Mouse (Mus musculus): ENCODE results near the gene Cep290.
"Not testable (repeated sequence)": the region's sequence is repeated elsewhere in the genome, so short reads cannot be mapped to it uniquely, and the experiment has no call there.

The Cep290 gene

DNA sequence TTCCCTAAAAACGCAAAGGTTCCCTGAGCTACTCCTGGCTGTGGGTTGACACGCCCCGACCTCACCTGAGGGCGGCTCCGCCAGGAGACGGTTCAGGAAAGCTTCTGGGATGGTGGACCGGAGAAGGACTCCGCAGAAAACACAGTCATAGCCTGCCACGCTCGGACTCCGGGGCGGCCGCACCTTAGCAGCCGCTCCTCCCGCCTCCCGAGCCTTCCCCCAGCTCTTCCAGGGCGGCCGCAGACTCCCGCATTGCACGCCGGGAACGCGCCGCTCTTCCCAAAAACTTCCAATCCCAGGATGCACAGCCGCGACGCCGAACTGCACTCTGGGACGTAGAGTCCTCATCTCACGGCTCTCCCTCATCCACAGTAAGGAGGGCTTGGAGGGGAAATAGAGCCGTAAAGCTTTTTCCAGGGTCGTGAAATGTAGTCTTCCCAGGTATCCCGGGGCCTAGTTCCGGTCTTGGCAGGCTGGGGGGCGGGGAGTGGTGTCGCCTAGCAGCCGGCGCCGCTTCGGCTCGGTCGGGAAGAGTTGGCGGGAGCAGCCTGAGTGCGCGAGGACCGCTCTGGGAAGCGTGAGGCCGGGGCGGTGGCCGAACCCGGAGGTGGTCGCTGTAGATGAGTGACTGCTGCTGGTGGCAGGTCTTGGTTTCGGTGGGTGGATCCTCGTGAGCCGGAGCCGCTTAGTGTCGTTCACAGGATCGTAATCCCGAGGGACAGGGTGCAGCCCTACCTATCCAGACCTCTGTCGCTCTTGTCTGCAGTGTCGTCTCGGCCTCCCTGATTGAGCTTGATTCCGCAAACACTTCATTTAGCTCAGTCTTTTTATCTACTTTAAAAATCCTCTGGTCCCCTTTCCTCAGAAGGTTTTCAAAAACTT lies at the start of gene Cep290, which contains the start of gene Tmtc3:
TSS of gene Cep290 (plus strand) at position 462 of the 882 bp plus-strand sequence.
TSS of gene Tmtc3 (minus strand) at position 254 of the 882 bp plus-strand sequence.
- peak; percentile 86 to 87 for DNase-seq (ENCODE audit: low spot score in 2 of 2)

GRCm38 (mm10) chr10:100449394-100449793 lies 38.0 kb upstream of the Cep290 start:
- DNase-seq (ENCODE audit: low spot score in 2 of 2) = no peak

- DNase-seq (ENCODE audit: low spot score in 2 of 2) = no peak
Observed at GRCm38 (mm10) chr10:100460515-100460914, 26.8 kb upstream of the Cep290 start.

DNA sequence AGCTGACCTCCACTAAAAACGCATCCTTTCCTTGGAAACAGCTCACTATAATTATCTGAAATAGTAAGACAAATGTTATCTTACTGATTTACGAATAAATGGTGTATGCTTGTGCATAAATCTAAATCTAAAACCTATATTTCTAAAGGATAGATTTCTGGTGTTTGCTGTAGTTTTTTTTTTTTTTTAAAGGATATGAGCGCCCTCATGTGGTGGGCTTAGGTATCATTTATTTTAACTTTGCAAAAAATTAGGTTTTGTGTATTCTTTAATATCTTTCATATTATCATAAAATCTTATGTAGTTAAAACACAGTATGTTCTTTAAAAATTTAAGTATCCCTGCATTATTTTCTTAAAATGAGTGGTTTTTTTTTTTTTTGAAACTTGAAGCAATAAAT lies 12.3 kb upstream of the Cep290 start:
- no peak for DNase-seq (ENCODE audit: low spot score in 2 of 2)

DNA sequence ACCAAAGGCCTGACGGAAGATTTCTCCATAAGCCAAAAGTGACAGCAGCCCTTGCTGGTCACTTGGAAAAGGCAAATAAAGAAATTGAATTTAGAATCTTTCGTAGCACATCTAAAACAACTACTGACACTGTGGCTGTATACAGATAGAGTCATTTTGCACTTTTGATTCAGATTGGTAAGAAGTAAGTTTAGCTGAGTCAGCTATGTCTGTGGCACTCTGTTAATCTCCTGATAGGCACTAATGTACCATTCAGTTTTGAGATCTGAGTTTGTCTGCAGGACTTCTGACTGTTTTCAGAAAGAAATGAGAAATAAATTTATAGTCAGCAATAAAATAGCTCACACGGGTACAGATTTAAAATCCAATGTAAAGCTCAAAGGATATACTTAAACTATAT lies 7.8 kb upstream of the Cep290 start:
- no peak for DNase-seq (ENCODE audit: low spot score in 2 of 2)

DNA sequence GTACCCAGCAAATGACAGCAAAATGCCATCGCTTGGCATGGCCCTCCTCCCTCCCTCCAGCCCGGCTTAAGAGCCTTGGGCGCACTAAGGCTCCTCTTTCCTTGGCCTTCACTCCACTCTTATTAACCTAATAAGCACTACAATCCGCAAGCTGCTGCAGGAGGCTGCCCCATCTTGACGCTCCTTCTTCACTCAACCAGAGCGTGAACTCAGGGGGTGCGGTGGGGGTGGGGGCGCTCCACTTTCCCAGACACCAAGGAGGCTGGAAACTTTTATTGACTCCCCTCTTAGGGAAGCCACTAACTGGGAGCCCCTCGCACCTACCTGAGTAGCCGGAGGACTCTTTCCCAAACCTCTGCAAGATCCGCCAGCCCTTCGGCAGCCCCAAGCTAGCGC lies 659 bp upstream of the Cep290 start:
- peak in 1 of 2 experiments; percentile 14 for DNase-seq (ENCODE audit: low spot score in 2 of 2)

DNA sequence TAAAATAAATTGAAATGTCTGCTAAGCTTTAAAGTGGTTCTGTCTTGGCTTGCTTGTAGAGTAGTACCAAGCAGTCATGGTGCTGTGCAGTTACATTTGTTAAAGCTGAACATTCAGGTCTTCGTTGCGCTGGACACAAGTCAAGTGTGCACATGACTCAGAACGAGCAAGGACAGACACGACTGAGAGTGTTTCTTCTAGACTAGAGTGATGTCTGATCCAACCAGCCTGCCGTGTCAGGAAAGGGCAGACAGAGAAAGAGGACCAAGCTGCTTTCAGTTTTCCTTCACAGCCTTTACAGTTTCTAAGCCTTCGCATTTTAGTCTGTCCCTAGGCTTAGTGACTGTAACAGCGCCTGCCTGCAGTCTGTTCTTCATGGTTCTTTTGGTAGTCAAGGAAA lies 4.6 kb downstream of the Cep290 start:
- DNase-seq (ENCODE audit: low spot score in 2 of 2) = no peak

GRCm38 (mm10) chr10:100498309-100498708 lies 11.0 kb downstream of the Cep290 start:
- peak in 1 of 2 experiments; percentile 52 for DNase-seq (ENCODE audit: low spot score in 2 of 2)

GRCm38 (mm10) chr10:100508170-100508569 lies 20.8 kb downstream of the Cep290 start:
- no peak for DNase-seq (ENCODE audit: low spot score in 2 of 2)

DNA sequence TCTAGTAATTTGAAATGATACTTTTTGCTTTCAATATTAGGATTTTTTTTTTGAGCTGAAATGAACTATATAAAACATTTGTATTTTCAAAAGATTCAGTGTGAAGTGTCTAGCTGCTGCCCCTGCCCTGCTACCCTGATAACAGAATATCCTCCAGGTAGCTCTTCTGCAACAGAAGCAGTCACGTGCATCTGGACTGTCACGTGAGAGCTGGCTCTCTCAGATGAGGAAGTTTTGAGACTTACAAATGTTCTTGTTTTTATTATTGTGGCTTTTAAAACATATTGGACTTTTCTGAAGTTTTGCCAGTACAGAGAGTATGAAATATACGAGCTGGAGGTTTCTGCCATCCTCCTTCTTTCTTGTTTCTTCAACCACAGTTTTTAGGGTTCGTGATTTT lies 34.3 kb downstream of the Cep290 start:
- no peak for DNase-seq (ENCODE audit: low spot score in 2 of 2)

GRCm38 (mm10) chr10:100522330-100522729 lies 35.0 kb downstream of the Cep290 start:
- no peak for DNase-seq (ENCODE audit: low spot score in 2 of 2)

- DNase-seq (ENCODE audit: low spot score in 2 of 2) = no peak
Observed at GRCm38 (mm10) chr10:100524499-100525390, 37.4 kb downstream of the Cep290 start.

GRCm38 (mm10) chr10:100556566-100557175 lies 69.3 kb downstream of the Cep290 start:
- no peak for DNase-seq (ENCODE audit: low spot score in 2 of 2)

- DNase-seq (ENCODE audit: low spot score in 2 of 2) = not testable (repeated sequence)
Observed at GRCm38 (mm10) chr10:100560194-100560883, 73.0 kb downstream of the Cep290 start.

DNA sequence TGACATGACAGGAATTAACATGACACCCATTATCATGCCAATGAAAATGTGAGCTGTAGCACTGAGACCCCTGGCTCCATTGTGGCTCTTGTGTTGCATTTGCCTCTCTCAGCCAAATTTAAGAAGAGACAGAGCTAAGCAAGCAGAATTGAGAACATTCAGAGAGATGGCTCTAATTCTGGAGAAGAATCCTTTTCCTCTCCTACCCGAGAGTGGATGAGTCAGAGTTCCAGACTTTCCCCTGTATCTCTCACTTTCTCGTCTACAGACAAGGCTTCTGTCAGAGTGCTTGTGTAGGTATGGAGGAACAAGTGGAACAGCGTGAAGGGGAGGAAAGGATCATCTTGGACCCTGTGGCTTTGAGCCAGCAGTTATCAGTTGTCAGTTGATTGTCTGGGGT lies 76.8 kb downstream of the Cep290 start:
- no peak for DNase-seq (ENCODE audit: low spot score in 2 of 2)

GRCm38 (mm10) chr10:100571707-100572106 lies 84.3 kb downstream of the Cep290 start:
- DNase-seq (ENCODE audit: low spot score in 2 of 2) = no peak

GRCm38 (mm10) chr10:100574505-100575149 lies 87.3 kb downstream of the Cep290 start:
- no peak for DNase-seq (ENCODE audit: low spot score in 2 of 2)

DNA sequence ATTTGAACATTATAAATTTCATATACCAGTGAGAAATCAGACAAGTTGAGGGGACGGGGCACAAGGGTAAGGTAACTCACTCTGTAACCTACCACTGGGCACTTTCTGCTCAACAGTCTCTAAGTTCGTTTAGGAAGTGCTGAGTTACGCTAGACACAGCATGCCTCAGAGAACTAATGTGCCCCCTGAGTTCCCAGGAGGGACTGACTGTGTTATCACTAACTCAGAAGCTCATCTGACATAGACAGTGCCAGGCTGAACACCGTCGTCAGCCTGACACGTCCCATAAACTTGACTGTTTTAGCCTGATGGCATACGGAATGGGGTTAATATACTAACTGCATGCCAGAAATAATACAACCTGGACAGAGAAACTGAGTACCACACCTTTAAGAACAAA lies 87.9 kb downstream of the Cep290 start:
- no peak for DNase-seq (ENCODE audit: low spot score in 2 of 2)

DNA sequence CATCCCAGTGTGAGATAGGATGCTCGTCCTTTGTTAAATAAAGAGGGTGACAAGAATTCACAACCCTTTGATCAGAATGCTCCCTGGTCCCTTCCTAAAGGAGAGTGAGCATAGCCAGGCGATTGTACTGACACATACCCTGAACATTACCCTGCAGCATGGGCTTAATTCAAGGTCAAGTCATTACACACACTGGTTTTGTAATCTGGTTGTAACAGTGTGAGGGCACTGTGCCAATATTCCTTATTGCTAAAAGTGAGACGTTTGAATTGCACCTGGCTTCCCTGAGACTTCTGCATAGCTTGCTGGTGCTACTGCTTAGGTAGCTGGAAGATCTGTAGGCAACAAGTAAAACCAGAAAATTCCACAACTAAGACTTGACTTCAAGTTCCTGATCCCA lies 96.8 kb downstream of the Cep290 start:
- DNase-seq (ENCODE audit: low spot score in 2 of 2) = no peak

GRCm38 (mm10) chr10:100588524-100588923 lies 101.2 kb downstream of the Cep290 start:
- DNase-seq (ENCODE audit: low spot score in 2 of 2) = no peak

GRCm38 (mm10) chr10:100588932-100589388 lies 101.6 kb downstream of the Cep290 start:
- DNase-seq (ENCODE audit: low spot score in 2 of 2) = peak; percentile 84 to 91
